Mouse (Mus musculus) thymus, postnatal 36 days (tissue): Measurements from ENCODE around the gene Clec2d.
A peak's percentile ranks its signal among the peaks of the same experiment; 100 is the strongest.
"Not testable (repeated sequence)": the region's sequence is repeated elsewhere in the genome, so short reads cannot be mapped to it uniquely, and the experiment has no call there.

Experiments used
- DNase-seq, 2 experiments: peaks; one replicate each; pipeline ENCODE4 v3.0.0; 2022; ENCODE audit warnings: mixed read lengths in 2 of 2

Clec2d gene

GRCm38 (mm10) chr6:129187816-129188215, 7.4 kb downstream of the Clec2d start:
- not testable (repeated sequence) for DNase-seq

GRCm38 (mm10) chr6:129193431-129193830, 13.0 kb downstream of the Clec2d start:
- no peak for DNase-seq

GRCm38 (mm10) chr6:129200066-129200465, 19.7 kb downstream of the Clec2d start:
- not testable (repeated sequence) for DNase-seq

GRCm38 (mm10) chr6:129202306-129202705, 21.9 kb downstream of the Clec2d start:
- no peak for DNase-seq

GRCm38 (mm10) chr6:129204342-129204741, 23.9 kb downstream of the Clec2d start:
- no peak for DNase-seq

GRCm38 (mm10) chr6:129204838-129205237, 24.4 kb downstream of the Clec2d start:
- no peak for DNase-seq

GRCm38 (mm10) chr6:129208891-129209519, 28.6 kb downstream of the Clec2d start:
- no peak for DNase-seq

GRCm38 (mm10) chr6:129209785-129210446, 29.5 kb downstream of the Clec2d start:
- DNase-seq: no peak

GRCm38 (mm10) chr6:129210447-129210790, 30.0 kb downstream of the Clec2d start:
- peak in 1 of 2 experiments; percentile 52 for DNase-seq

- DNase-seq: no peak
Measured at GRCm38 (mm10) chr6:129212421-129213195, 32.2 kb downstream of the Clec2d start.

GRCm38 (mm10) chr6:129213497-129213896, 33.1 kb downstream of the Clec2d start:
- DNase-seq: no peak

GRCm38 (mm10) chr6:129214263-129214662, 33.8 kb downstream of the Clec2d start:
- DNase-seq: no peak

GRCm38 (mm10) chr6:129215053-129215452, 34.6 kb downstream of the Clec2d start:
- no peak for DNase-seq

- DNase-seq: no peak
Measured at GRCm38 (mm10) chr6:129215886-129216637, 35.6 kb downstream of the Clec2d start.

- DNase-seq: no peak
Measured at GRCm38 (mm10) chr6:129216721-129217230, 36.4 kb downstream of the Clec2d start.

GRCm38 (mm10) chr6:129218191-129218696, 37.8 kb downstream of the Clec2d start:
- no peak for DNase-seq

GRCm38 (mm10) chr6:129219897-129220517, 39.6 kb downstream of the Clec2d start:
- no peak for DNase-seq

GRCm38 (mm10) chr6:129221053-129221452, 40.6 kb downstream of the Clec2d start:
- no peak for DNase-seq

GRCm38 (mm10) chr6:129222188-129222800, 41.9 kb downstream of the Clec2d start:
- no peak for DNase-seq

- no peak for DNase-seq
Measured at GRCm38 (mm10) chr6:129223611-129224010, 43.2 kb downstream of the Clec2d start.

GRCm38 (mm10) chr6:129224090-129224489, 43.7 kb downstream of the Clec2d start:
- no peak for DNase-seq

GRCm38 (mm10) chr6:129225078-129225477, 44.7 kb downstream of the Clec2d start:
- DNase-seq: no peak
